Mouse (Mus musculus): ENCODE measurements at regions not wholly inside any gene's neighbourhood (a gene's known extent, or its start where the extent isn't known, plus 50 kb on each side); places are given as distances from the start of the nearest gene placed in this dataset.

GRCm38 (mm10) chr5:41476001-41476400 is 232.0 kb downstream of the Rab28 start:
- no peak for DNase-seq (ENCODE audit: low spot score in 2 of 2)

GRCm38 (mm10) chr5:41445512-41446005 is 262.4 kb downstream of the Rab28 start:
- DNase-seq (ENCODE audit: low spot score in 2 of 2), result no peak

GRCm38 (mm10) chr5:41441081-41441480 is 266.9 kb downstream of the Rab28 start:
- no peak for DNase-seq (ENCODE audit: low spot score in 2 of 2)

- DNase-seq (ENCODE audit: low spot score in 2 of 2), result no peak
Measured at GRCm38 (mm10) chr5:41419121-41419874, 288.7 kb downstream of the Rab28 start.

GRCm38 (mm10) chr5:41409070-41409668 is 298.8 kb downstream of the Rab28 start:
- no peak for DNase-seq (ENCODE audit: low spot score in 2 of 2)

- peak in 1 of 2 experiments; percentile 19 for DNase-seq (ENCODE audit: low spot score in 2 of 2)
Measured at GRCm38 (mm10) chr5:41392802-41393234, 315.1 kb downstream of the Rab28 start.

GRCm38 (mm10) chr5:41392137-41392554 is 315.8 kb downstream of the Rab28 start:
- no peak for DNase-seq (ENCODE audit: low spot score in 2 of 2)

GRCm38 (mm10) chr5:41373409-41373808 is 334.5 kb downstream of the Rab28 start:
- DNase-seq (ENCODE audit: low spot score in 2 of 2), result no peak

- DNase-seq (ENCODE audit: low spot score in 2 of 2), result no peak
Measured at GRCm38 (mm10) chr5:41371461-41371860, 336.5 kb downstream of the Rab28 start.

GRCm38 (mm10) chr5:41370356-41370755 is 337.6 kb downstream of the Rab28 start:
- no peak for DNase-seq (ENCODE audit: low spot score in 2 of 2)

GRCm38 (mm10) chr5:41369907-41370306 is 338.1 kb downstream of the Rab28 start:
- no peak for DNase-seq (ENCODE audit: low spot score in 2 of 2)

- DNase-seq (ENCODE audit: low spot score in 2 of 2), result no peak
Measured at GRCm38 (mm10) chr5:41365883-41366282, 342.1 kb downstream of the Rab28 start.

- DNase-seq (ENCODE audit: low spot score in 2 of 2), result no peak
Measured at GRCm38 (mm10) chr5:41348410-41348821, 359.5 kb downstream of the Rab28 start.

- no peak for DNase-seq (ENCODE audit: low spot score in 2 of 2)
Measured at GRCm38 (mm10) chr5:41347416-41347815, 360.5 kb downstream of the Rab28 start.

- DNase-seq (ENCODE audit: low spot score in 2 of 2), result no peak
Measured at GRCm38 (mm10) chr5:41340581-41340980, 367.4 kb downstream of the Rab28 start.

- no peak for DNase-seq (ENCODE audit: low spot score in 2 of 2)
Measured at GRCm38 (mm10) chr5:41296440-41296839, 411.5 kb downstream of the Rab28 start.

GRCm38 (mm10) chr5:41266731-41267130 is 441.2 kb downstream of the Rab28 start:
- no peak for DNase-seq (ENCODE audit: low spot score in 2 of 2)

- no peak for DNase-seq (ENCODE audit: low spot score in 2 of 2)
Measured at GRCm38 (mm10) chr5:41266317-41266716, 441.6 kb downstream of the Rab28 start.

GRCm38 (mm10) chr5:41261654-41262237 is 446.2 kb downstream of the Rab28 start:
- no peak for DNase-seq (ENCODE audit: low spot score in 2 of 2)

Data from layer of hippocampus, adult 8-10 months (tissue).